Mouse (Mus musculus) brain, embryonic 14.5 days (tissue): ENCODE results near the gene Hs6st3.

Source experiments
- CTCF ChIP-seq: fragments of 200-500 bp; IDR thresholded peaks from 2 replicates; pipeline ENCODE4 v1.5.1; 2012; ENCODE audit warnings: inconsistent platforms, mild to moderate bottlenecking, moderate library complexity, borderline replicate concordance; ENCODE audit not compliant: insufficient read depth, insufficient read length; ENCODE audit errors: extremely low read depth
- POLR2A ChIP-seq: fragments of 200-500 bp; IDR thresholded peaks from 2 replicates; pipeline ENCODE4 v1.6.1; 2012; ENCODE audit warnings: mild to moderate bottlenecking, inconsistent platforms, borderline replicate concordance; ENCODE audit not compliant: poor library complexity, insufficient read depth, insufficient read length, severe bottlenecking; ENCODE audit errors: extremely low read depth

GRCm38 (mm10) chr14:119582039-119582508 is 443.9 kb downstream of the Hs6st3 start:
- TF ChIP-seq CTCF (no peak), POLR2A (no peak)
